Mouse (Mus musculus): ENCODE results near the gene Gnb2.

Gene Gnb2

GRCm38 (mm10) chr5:137533117-137533827 is at the start of gene Gnb2, which contains the start of gene Epo:
TSS of gene Gnb2 (minus strand) at chr5:137533510.
TSS of gene Epo (minus strand) at chr5:137533242.
- DNase-seq (ENCODE audit: low spot score) = peak; percentile 98

GRCm38 (mm10) chr5:137582702-137583101 is 49.4 kb upstream of the Gnb2 start:
- DNase-seq (ENCODE audit: low spot score) = no peak

GRCm38 (mm10) chr5:137580246-137580645 is 46.9 kb upstream of the Gnb2 start:
- DNase-seq (ENCODE audit: low spot score) = no peak

GRCm38 (mm10) chr5:137574470-137574901 is 41.2 kb upstream of the Gnb2 start:
- DNase-seq (ENCODE audit: low spot score) = peak; percentile 63

- no peak for DNase-seq (ENCODE audit: low spot score)
Measured at GRCm38 (mm10) chr5:137570691-137571586, 37.6 kb upstream of the Gnb2 start.

GRCm38 (mm10) chr5:137570181-137570580 is 36.9 kb upstream of the Gnb2 start:
- no peak for DNase-seq (ENCODE audit: low spot score)

- DNase-seq (ENCODE audit: low spot score) = peak; percentile 49
Measured at GRCm38 (mm10) chr5:137569665-137570064, 36.4 kb upstream of the Gnb2 start, which contains the start of gene Tfr2. TSS of gene Tfr2 (plus strand) at chr5:137569840.

GRCm38 (mm10) chr5:137569031-137569430 is 35.7 kb upstream of the Gnb2 start:
- DNase-seq (ENCODE audit: low spot score) = no peak

GRCm38 (mm10) chr5:137568223-137568798 is 35.0 kb upstream of the Gnb2 start:
- no peak for DNase-seq (ENCODE audit: low spot score)

- DNase-seq (ENCODE audit: low spot score) = no peak
Measured at GRCm38 (mm10) chr5:137566416-137566815, 33.1 kb upstream of the Gnb2 start.

GRCm38 (mm10) chr5:137565744-137566143 is 32.4 kb upstream of the Gnb2 start:
- no peak for DNase-seq (ENCODE audit: low spot score)

GRCm38 (mm10) chr5:137562965-137563364 is 29.7 kb upstream of the Gnb2 start:
- DNase-seq (ENCODE audit: low spot score) = no peak

GRCm38 (mm10) chr5:137561556-137561955 is 28.2 kb upstream of the Gnb2 start:
- no peak for DNase-seq (ENCODE audit: low spot score)

GRCm38 (mm10) chr5:137553898-137554297 is 20.6 kb upstream of the Gnb2 start:
- DNase-seq (ENCODE audit: low spot score) = no peak

- peak; percentile 82 for DNase-seq (ENCODE audit: low spot score)
Measured at GRCm38 (mm10) chr5:137553411-137553837, 20.1 kb upstream of the Gnb2 start, which contains the start of gene Actl6b. TSS of gene Actl6b (plus strand) at chr5:137553517.

- no peak for DNase-seq (ENCODE audit: low spot score)
Measured at GRCm38 (mm10) chr5:137553000-137553399, 19.7 kb upstream of the Gnb2 start.

GRCm38 (mm10) chr5:137551119-137551518 is 17.8 kb upstream of the Gnb2 start:
- DNase-seq (ENCODE audit: low spot score) = no peak

GRCm38 (mm10) chr5:137549840-137550239 is 16.5 kb upstream of the Gnb2 start:
- no peak for DNase-seq (ENCODE audit: low spot score)

- DNase-seq (ENCODE audit: low spot score) = no peak
Measured at GRCm38 (mm10) chr5:137545596-137545995, 12.3 kb upstream of the Gnb2 start.

- DNase-seq (ENCODE audit: low spot score) = no peak
Measured at GRCm38 (mm10) chr5:137544926-137545325, 11.6 kb upstream of the Gnb2 start.

- peak; percentile 24 for DNase-seq (ENCODE audit: low spot score)
Measured at GRCm38 (mm10) chr5:137541768-137542540, 8.6 kb upstream of the Gnb2 start.

- no peak for DNase-seq (ENCODE audit: low spot score)
Measured at GRCm38 (mm10) chr5:137540991-137541390, 7.7 kb upstream of the Gnb2 start.

Measured in ovary, postnatal 36 days (tissue).